Mouse (Mus musculus) NIH3T3 (cell line): Measurements from ENCODE around the gene Cdk4.
A peak's percentile ranks its signal among the peaks of the same experiment; 100 is the strongest.

Source experiments
- DNase-seq: peaks from one replicate; pipeline ENCODE4 v3.0.0-alpha.2; 2012; ENCODE audit warnings: low read depth

The Cdk4 gene

GRCm38 (mm10) chr10:127075080-127075479, 11.7 kb downstream of the Cdk4 start, which contains the start of gene Agap2:
Gene Agap2 (plus strand): TSS chr10:127075284.
- no peak for DNase-seq

- no peak for DNase-seq
Observed at GRCm38 (mm10) chr10:127075651-127076050, 12.3 kb downstream of the Cdk4 start.

GRCm38 (mm10) chr10:127076082-127076481, 12.7 kb downstream of the Cdk4 start:
- no peak for DNase-seq

- no peak for DNase-seq
Observed at GRCm38 (mm10) chr10:127077515-127077914, 14.2 kb downstream of the Cdk4 start.

GRCm38 (mm10) chr10:127078001-127078676, 14.8 kb downstream of the Cdk4 start:
- peak; percentile 17 for DNase-seq

- peak; percentile 82 for DNase-seq
Observed at GRCm38 (mm10) chr10:127078677-127079575, 15.6 kb downstream of the Cdk4 start.

GRCm38 (mm10) chr10:127079665-127080391, 16.5 kb downstream of the Cdk4 start:
- DNase-seq, result no peak

GRCm38 (mm10) chr10:127080901-127081780, 17.8 kb downstream of the Cdk4 start:
- DNase-seq, result no peak

- no peak for DNase-seq
Observed at GRCm38 (mm10) chr10:127081996-127082620, 18.8 kb downstream of the Cdk4 start.

- no peak for DNase-seq
Observed at GRCm38 (mm10) chr10:127083292-127083914, 20.1 kb downstream of the Cdk4 start.

GRCm38 (mm10) chr10:127083915-127084306, 20.6 kb downstream of the Cdk4 start:
- no peak for DNase-seq

GRCm38 (mm10) chr10:127085052-127085451, 21.7 kb downstream of the Cdk4 start:
- no peak for DNase-seq

GRCm38 (mm10) chr10:127085633-127086032, 22.3 kb downstream of the Cdk4 start:
- no peak for DNase-seq

GRCm38 (mm10) chr10:127090560-127091411, 27.5 kb downstream of the Cdk4 start:
- DNase-seq, result no peak

GRCm38 (mm10) chr10:127091507-127092396, 28.4 kb downstream of the Cdk4 start:
- DNase-seq, result no peak

- DNase-seq, result no peak
Observed at GRCm38 (mm10) chr10:127092742-127093141, 29.4 kb downstream of the Cdk4 start.

GRCm38 (mm10) chr10:127094382-127094802, 31.1 kb downstream of the Cdk4 start:
- peak; percentile 91 for DNase-seq

GRCm38 (mm10) chr10:127098514-127098913, 35.2 kb downstream of the Cdk4 start:
- no peak for DNase-seq
